Mouse (Mus musculus) yolk sac, embryonic 10.5 days (tissue): ENCODE results near the gene Gadd45b.

ENCODE experiments used
- DNase-seq: peaks from one replicate; pipeline ENCODE4 v3.0.0-alpha.2; 2017; ENCODE audit warnings: low spot score

Gene Gadd45b

DNA sequence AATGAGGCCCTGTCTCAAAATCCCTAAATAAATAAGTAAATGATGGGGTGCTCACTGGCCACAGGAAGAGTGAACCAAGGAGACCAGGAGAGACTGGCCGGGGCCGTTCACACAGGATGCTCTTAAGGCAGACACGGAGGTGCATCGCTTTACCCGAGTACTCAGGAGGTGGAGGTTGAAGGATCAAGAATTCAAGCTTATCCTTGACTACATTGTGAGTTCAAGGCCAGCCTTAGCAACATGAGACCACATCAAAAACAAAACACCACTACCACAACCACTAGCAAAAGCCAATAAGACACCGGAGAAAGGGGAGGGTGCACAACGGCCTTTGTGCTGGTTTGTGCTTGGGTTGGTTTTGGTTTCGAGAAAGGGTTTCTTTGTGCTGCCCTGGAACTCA lies 26.5 kb downstream of the Gadd45b start:
- DNase-seq, result no peak

DNA sequence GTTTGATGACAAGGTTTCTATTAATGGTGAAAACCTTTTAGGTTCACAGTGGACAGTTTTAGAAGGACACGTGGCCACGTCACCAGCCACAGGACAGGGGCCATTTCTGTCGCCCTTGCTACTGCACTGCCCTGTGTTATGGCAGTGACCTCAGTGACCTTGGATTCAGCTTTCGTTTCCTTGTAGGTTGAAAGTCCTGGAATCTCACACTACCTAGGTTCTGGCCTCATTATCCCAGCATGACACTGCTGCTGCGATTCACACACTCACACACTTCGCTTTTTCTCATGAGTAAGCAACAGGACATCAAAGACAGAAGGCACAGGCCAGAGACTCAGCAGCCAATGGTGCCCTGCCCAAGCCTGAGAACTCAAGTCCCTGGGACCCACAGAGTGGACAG lies 27.0 kb downstream of the Gadd45b start:
- DNase-seq, result no peak

DNA sequence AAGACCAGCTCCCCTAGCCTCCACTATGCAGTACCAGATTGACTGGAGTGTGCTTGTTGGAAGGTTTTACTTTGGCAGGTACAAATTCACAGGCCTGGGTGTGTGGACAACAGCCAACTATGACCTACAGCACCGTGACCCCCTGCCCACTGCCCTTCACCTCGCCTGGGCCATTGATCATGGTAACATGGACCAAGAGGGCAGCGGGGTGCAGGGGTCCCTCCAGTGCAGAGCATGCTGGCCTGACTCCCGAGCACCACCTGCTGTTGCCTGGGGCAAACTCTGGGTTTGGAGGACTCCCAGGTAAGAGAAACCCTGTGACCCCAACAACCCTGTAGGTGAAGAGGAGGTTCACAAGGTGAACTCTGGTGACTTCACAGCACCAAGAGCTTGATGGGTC lies 27.9 kb downstream of the Gadd45b start:
- DNase-seq, result no peak

DNA sequence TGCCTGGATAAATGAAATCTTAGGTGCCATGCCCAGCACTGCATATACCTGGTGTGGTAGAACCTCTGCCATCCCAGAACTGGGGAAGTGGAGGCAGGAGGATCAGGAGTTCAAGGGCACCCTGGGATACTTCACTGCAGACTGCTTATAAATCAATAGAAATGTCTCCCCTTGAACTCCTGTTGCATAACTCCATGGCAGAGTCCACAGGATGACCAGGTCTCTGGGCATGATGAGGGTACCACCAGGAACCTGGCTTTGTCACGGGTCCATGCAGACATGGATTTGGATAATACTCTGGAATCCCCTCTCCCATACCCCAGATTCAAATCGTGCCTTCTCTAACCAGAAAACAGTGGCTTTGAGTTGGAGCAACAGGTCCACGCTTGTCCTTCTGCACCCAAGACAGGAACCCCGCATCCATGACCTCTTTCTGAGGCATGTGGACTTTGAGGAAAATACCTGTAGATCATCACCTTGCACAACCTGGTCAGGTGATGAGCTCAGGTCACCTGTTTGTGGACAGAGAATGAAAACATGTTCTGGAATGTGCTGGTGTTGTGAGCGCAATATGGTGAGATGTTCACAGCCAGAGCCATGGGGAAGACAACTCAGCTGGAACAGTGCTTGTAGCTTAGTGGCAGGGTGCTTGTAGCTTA lies 29.2 kb downstream of the Gadd45b start:
- no peak for DNase-seq

DNA sequence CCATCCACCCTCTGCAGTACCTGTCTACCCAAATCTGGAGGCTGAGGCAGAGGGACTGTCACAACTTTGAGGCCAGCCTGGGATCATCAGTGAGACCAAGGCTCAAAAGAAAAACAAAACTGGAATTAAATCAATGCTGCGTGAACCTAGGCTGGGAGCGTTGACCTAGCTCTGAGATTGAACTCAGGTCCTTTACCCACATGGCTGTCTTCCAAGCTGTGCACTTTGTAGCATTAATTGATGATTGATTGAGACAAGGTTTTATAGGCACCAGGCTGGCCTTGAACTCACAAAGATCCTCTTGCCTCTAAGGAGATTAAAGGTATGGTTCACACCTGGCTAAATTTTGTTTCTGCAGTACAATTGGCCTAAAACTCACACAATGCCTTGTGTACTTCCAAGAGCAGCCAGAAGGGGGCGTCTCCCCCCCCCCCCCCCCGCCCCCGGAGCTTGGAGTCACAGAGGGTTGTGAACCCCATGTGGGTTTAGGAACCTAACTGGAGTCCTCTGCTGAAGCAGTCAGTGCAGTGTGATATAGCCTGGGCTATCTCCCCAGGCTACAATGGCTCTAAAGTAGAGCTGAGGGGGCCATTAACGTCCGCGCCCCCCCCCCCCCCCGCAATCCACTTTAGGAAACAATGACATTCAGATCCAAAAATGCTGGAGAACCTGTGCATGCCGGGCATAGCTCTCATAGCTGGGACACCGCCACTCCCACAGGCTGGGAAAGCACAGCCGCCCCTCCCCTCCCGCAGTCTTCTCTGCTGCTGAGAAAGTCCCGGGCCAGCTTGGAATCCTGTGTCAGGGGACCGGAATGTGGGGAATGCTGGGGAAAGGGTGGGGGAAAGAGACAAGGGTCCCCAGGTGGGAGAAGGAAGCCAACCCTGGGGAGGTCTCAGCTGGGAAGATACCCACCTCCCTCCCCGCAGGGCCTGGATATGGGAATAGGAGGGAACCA lies 31.0 kb downstream of the Gadd45b start:
- peak; percentile 84 for DNase-seq

DNA sequence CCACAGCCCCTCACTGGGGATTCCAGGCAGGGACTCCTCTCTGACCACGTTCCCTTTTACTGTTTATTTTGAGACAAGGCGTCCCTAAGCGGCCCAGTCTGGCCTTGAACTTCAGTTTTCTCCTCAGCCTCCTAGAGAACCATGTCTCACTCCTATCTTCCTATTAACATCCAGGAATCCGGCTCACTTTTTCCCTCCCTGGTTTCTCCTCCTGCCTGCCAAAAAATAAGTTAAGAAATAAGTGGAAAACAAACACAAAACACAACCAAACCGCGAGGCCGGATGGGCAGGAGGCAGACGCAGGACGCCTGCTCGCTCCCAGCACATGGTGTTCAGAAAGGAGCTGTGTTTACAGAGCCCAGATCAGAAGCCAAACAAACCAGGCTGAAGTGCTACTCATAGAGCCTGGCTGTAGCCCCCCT lies 32.2 kb downstream of the Gadd45b start:
- no peak for DNase-seq

DNA sequence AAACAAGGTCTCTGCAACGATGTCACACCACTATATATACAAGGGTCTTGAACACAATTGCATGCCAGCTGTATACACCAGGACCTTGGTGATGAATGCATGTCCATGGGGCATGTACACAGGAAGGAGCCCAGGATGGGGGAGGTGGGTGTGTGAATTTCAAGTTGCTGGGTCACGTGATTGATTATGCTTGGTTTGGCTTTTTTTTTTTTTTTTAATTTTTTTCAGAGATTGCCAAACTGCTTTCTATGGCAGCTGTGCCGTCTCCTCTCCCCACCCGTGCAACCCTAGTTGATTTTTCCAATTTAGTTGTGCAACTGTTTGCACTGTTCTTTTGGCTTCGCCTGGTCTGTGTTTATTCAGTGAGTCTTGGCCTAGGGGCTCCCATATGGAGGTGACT lies 32.7 kb downstream of the Gadd45b start:
- no peak for DNase-seq

DNA sequence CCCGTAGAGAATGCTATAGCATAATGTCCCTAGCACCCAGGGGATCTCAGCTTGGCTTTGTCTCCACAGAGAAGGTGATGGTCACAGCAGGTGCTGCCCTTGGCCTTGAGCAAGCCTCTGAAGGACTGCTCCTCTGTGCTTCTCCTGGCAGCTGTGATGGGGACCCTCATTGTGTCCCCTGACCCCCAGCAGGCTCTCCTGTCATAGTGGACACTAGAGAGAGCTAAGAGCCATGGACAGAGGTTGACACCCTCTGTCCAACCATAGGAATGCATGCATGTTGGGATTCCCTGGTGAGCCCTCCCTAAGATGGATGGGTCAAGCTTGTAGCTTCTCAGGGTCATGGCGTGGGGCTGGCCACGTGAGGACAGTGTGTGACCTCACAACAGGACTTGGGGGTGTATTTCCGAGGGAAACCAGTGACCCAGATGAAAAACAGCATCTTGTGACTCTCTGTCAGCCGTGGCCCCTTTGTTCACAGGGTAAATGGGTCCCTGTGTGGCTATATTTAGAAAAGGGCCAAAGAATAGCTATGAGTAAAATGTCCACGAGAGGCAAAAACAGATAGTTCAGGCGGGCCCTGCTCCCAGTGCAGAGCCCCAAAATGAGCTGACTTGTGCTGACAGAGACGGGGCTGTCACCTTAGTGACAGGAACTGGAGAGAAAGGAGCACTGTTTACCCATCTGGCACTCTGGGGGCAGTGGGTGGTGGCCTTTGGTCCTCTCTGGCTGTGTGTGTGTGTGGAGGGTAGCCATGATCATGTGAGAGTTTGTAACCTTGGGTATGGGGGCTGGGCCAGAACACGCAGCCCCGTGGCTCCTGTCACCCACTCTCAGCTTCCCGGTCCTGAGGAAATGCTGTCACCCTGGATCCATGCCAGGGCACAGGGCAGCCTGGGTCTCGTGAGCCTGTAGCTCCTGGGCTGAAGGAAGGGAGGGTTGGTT lies 33.4 kb downstream of the Gadd45b start:
- no peak for DNase-seq

DNA sequence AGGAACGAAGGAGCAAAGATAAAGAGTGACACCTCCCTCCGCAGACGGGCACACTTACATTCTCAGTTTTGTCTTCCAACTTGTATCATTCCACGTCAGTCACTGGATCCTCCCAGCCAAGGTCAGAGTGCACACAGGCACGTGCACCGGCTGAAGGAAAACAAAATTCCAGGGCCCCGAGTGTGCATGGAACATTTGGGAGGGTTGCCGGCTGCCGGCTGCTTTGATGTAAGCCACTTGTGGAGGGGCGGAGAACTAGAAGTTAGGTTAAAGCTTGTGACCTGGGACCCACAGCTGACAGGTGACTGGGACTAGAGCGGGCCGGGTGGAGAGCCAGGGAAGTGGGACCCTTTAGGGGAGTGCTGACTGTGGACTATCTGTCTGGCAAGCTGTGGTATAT lies 36.4 kb downstream of the Gadd45b start:
- DNase-seq, result peak; percentile 73

DNA sequence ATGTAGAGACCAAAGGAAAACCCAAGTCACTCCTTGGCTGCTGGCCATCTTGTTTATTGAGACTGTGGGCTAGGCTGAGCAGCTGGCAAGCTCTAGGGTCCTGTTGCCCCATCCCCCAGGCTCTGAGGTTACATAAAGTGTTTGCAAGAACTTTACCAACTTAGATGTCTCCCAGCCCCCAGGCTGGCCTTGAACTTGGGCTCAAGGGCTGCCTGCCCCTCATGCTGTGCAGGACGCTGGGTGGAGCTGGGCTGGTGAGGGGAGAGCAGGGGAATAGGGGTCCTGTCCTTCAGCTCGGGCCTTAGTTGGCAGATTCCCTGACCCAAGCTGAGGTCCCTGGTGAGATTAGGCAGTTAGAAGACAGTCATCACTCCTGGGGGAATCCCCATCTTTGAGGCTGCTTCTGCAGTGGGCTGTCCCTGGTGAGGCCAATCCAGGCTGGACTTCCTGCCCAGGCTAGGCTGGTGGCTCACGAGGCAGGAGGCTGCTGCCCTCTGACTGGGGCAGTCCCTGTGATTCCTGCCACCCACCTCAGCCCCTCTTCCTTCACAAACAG lies 37.3 kb downstream of the Gadd45b start:
- no peak for DNase-seq

DNA sequence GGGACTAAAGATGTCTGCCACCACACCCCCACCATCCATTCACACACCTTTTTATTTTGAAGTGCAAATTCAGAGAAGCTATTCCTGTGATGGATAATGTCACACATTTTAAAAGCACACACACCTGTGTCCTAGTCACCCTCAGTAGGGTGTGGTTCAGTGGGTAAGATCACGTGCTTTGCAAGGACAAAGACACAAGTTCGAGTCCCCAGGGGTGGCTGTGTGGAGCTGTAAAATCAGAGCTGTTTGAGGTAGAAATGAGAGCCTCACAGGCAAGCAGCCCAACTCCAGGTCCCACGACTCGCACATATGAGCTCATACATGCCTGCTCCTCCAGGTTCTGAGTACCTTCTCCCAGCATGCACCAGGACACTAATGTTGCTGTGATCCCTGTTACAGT lies 38.2 kb downstream of the Gadd45b start:
- no peak for DNase-seq

DNA sequence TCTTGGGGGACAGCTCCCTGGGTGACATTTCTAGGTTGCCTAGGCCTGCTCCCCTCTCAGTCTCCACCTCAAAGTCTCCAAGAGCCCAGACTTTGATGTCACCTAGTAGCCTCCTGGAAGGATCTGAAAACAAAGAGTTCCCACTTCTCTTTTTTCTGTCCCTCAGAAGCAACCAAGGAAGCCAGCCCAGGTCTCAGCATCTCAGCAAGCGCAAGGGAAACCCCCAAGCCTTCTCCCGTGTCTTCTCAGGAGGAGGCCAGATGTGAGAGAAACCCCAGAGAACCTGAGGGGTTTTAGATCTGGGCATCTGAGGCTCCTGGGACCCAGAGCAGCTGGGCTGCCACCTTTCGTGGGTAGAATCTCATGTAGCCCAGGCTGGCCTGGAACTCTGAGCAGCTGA lies 39.4 kb downstream of the Gadd45b start:
- no peak for DNase-seq

DNA sequence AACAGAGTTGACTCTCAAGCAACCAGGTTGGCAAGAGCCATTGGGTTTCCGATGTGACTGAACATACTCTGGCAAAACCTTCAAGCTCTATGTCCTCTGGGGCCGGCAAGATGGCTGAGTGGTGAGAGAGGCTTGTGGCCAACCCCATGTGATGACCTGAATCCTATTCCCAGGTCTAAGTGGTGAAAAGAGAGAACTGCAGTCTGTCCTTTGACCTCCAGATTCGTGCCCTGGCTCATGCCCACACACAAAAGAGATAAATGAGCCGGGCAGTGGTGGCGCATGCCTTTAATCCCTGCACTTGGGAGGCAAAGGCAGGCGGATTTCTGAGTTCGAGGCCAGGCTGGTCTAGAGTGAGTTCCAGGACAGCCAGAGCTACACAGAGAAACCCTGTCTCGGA lies 40.3 kb downstream of the Gadd45b start:
- no peak for DNase-seq

DNA sequence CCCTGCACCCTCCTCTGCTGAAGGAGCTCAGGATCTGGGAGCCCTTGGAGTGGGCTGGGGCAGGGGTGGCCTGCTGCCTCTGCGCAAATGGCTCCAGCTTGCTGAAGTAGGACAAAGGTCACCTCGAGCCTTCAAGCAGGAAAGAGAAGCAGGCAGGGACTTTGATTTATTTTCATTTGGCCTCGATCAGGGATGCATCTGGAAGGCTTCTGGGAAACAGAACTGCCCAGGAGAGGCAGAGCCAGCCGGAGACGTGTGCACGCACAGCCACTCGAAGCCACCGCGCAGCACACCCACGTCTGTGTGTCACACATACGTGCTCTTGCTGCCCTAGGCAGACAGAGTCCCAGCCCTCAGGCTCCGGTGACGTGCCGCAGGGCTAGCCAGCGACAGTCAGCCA lies 41.7 kb downstream of the Gadd45b start:
- peak; percentile 74 for DNase-seq

DNA sequence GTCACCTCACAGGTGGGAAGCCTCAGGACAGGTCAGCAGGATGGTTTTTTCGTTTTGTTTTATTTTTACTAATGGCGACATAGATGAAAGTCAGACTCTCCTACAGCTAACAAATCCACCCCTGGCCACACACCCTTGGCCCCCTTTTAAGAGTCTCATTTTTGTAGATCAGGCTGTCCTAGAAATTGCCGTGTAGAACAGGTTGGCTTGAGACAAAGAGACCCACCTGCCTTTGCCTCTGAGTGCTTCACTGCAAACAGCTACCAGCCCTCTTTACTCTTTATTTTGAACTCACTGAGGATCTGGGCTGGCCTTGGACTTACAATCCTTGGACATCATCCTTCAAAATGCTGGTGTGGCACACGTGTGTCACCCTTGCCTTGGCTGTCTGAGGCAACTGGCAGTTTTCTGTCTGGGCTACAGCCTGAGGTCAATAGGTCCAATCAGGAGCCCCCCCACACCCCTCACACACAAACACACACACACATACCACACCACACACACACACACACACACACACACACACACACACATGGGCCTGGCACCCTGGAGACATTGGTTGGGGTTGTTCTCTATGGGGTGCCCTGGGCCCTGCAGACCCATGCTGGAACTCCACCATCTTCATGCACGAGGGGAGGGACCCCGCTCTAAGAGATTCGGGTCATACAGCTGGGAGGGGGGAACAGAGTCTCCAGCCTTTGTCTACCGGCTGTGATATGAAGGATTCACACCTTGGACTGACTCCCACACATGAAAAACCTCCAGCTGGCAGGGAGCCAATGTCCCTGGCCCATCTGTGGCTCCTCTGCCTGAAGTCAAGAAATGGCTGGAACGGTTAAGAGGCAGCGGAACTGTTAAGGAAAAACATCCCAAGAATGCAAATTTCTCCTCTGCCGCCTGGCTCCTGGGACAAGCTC lies 42.5 kb downstream of the Gadd45b start:
- no peak for DNase-seq

DNA sequence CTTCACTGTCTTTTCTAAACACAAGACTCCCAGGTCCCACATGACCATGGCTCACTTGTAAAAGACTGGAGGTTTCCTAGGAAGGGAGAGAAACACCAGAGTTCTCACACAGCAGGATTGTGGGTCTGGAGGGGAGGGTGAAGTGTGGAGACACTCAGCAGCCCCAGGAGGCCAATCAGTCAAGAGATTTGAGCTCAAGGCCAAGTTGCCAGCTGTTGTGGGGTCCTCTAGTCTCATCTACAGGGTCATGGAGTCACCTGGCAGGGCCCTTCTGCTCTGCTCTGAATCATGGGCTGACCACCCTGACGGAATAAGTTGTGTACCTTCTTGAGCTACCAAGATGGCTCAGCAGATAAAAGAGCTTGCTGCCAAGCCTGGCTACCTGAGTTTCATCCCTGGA lies 43.8 kb downstream of the Gadd45b start:
- DNase-seq, result no peak

DNA sequence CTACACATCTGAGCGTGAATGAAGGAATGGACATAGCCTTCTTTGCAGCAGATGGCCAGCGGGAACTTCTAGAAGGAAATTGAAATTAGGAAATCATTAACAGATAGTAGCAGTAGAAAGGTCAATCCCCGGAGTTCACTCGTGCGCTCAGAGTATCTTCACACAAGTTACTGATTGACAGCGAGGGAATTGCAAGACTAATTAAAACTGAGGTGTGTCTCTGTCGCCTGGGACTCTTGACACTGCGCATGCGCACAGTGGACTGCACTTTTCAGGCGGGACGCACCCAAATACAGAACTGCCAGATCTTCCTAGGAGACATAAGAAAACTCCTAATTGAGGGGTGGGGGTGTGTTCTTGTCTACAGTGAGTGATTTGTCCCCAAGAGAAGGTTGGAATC lies 45.6 kb downstream of the Gadd45b start:
- peak; percentile 77 for DNase-seq

DNA sequence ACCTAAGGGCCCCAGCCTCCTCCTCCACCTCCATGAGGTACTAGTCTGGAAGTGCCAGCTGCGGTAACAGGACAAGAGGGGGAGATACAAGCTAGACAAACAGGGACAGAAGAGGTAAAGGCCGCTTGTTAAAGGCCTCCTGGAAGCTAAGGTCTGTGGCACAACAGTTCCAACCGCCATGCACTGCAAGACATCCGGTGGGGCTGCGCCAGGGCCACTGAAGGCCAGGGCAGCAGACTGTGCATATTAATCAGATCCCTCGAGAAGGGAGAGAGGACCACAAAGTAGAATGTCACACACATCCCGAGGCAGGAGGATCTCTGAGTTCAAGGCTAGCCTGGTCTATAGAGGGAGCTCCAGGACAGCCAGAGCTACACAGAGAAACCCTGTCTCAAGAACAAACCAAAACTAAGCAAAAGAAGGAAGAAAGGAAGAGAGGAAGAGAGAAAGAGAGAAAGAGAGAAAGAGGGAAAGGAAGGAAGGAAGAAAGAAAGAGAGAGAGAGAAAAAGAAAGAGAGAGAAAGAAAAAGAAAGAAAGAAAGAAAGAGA lies 51.8 kb downstream of the Gadd45b start:
- peak; percentile 3 for DNase-seq
